Mouse (Mus musculus) MEL (cell line): ENCODE measurements at regions not wholly inside any gene's neighbourhood (a gene's known extent, or its start where the extent isn't known, plus 50 kb on each side); places are given as distances from the start of the nearest gene placed in this dataset.

Experiments used
- DNase-seq: peaks from one replicate; pipeline ENCODE4 v3.0.0; 2011; ENCODE audit warnings: low read depth, low spot score
- H3K27ac ChIP-seq: 2 replicates; pipeline ENCODE4 v1.5.1; 2012; ENCODE audit warnings: low read depth, mild to moderate bottlenecking, control low read depth, low read length, moderate library complexity; ENCODE audit not compliant: control insufficient read depth
- H3K27me3 ChIP-seq, 2 experiments: fragments of 150-350 bp in 1 of 2; sonication (generic) in 1 of 2; 2 replicates each; pipeline ENCODE4 v1.6.1; 2012; ENCODE audit warnings: low read length in 2 of 2, mild to moderate bottlenecking in 2 of 2, improper control_type of control experiment in 1 of 2, moderate library complexity in 1 of 2; ENCODE audit not compliant: insufficient read depth in 2 of 2, control insufficient read depth in 1 of 2
- H3K36me3 ChIP-seq, 2 experiments: 2 replicates each; pipeline ENCODE4 v1.6.1; 2012 to 2014; ENCODE audit warnings: low read length in 2 of 2, improper control_type of control experiment in 1 of 2, inconsistent platforms in 1 of 2, mild to moderate bottlenecking in 1 of 2; ENCODE audit not compliant: insufficient read depth in 2 of 2, control insufficient read depth in 1 of 2
- H3K4me1 ChIP-seq, 2 experiments: fragments of 150-350 bp in 1 of 2; sonication (generic) in 1 of 2; 2 replicates each; pipeline ENCODE4 v1.6.1; 2012; ENCODE audit warnings: low read length in 2 of 2, improper control_type of control experiment in 1 of 2, mild to moderate bottlenecking in 1 of 2; ENCODE audit not compliant: insufficient read depth in 2 of 2, control insufficient read depth in 1 of 2
- H3K4me3 ChIP-seq, 2 experiments: fragments of 150-350 bp in 1 of 2; sonication (generic) in 1 of 2; 2 replicates each; pipeline ENCODE4 v1.5.1; 2012; ENCODE audit warnings: low read depth in 2 of 2, low read length in 2 of 2, mild to moderate bottlenecking in 2 of 2, moderate library complexity in 2 of 2, control low read depth in 1 of 2, improper control_type of control experiment in 1 of 2; ENCODE audit not compliant: control insufficient read depth in 1 of 2, insufficient read depth in 1 of 2
- H3K79me2 ChIP-seq: 2 replicates; pipeline ENCODE4 v1.6.1; 2012; ENCODE audit warnings: mild to moderate bottlenecking, low read length, moderate library complexity; ENCODE audit not compliant: control insufficient read depth, poor library complexity, insufficient read depth
- H3K9ac ChIP-seq: 2 replicates; pipeline ENCODE4 v1.6.1; 2012; ENCODE audit warnings: low read depth, mild to moderate bottlenecking, control low read depth, low read length, moderate library complexity; ENCODE audit not compliant: control insufficient read depth, poor library complexity, severe bottlenecking
- H3K9me3 ChIP-seq: fragments of 150-350 bp; sonication (generic); replicated peaks from 2 replicates; pipeline ENCODE4 v1.6.1; 2012; ENCODE audit warnings: mild to moderate bottlenecking, low read length, improper control_type of control experiment, moderate library complexity; ENCODE audit not compliant: insufficient read depth
- BHLHE40 ChIP-seq: IDR thresholded peaks from 2 replicates; pipeline ENCODE4 v1.6.1; 2012; ENCODE audit warnings: low read depth, mild to moderate bottlenecking, inconsistent platforms, low read length, improper control_type of control experiment, borderline replicate concordance
- CHD2 ChIP-seq: IDR thresholded peaks from 2 replicates; pipeline ENCODE4 v1.6.1; 2011; ENCODE audit warnings: low read length, improper control_type of control experiment
- E2F4 ChIP-seq: IDR thresholded peaks from 2 replicates; pipeline ENCODE4 v1.6.1; 2011; ENCODE audit warnings: low read depth, low read length, improper control_type of control experiment, borderline replicate concordance
- ELF1 ChIP-seq: IDR thresholded peaks from 2 replicates; pipeline ENCODE4 v1.6.1; 2014; ENCODE audit warnings: low read depth, mild to moderate bottlenecking, inconsistent platforms, low read length, improper control_type of control experiment, moderate library complexity
- EP300 ChIP-seq, 2 experiments: IDR thresholded peaks; 2 replicates each; pipeline ENCODE4 v1.6.1; 2011; ENCODE audit warnings: improper control_type of control experiment in 2 of 2, low read length in 2 of 2, low read depth in 1 of 2, mild to moderate bottlenecking in 1 of 2
- ETS1 ChIP-seq: IDR thresholded peaks from 2 replicates; pipeline ENCODE4 v1.6.1; 2012; ENCODE audit warnings: low read depth, mild to moderate bottlenecking, inconsistent platforms, low read length, improper control_type of control experiment, moderate library complexity
- GATA1 ChIP-seq: IDR thresholded peaks from 2 replicates; pipeline ENCODE4 v1.6.1; 2011; ENCODE audit warnings: low read depth, low read length, improper control_type of control experiment
- KAT2A ChIP-seq: conservative IDR thresholded peaks from 2 replicates; pipeline ENCODE4 v1.6.1; 2012; ENCODE audit warnings: low read depth, low read length, improper control_type of control experiment, inconsistent platforms
- MAFK ChIP-seq: IDR thresholded peaks from 2 replicates; pipeline ENCODE4 v1.6.1; 2011; ENCODE audit warnings: low read depth, mild to moderate bottlenecking, low read length, improper control_type of control experiment, borderline replicate concordance
- MAZ ChIP-seq: IDR thresholded peaks from 2 replicates; pipeline ENCODE4 v1.6.1; 2012; ENCODE audit warnings: low read depth, mild to moderate bottlenecking, inconsistent platforms, low read length, improper control_type of control experiment
- MEF2A ChIP-seq: IDR thresholded peaks from 2 replicates; pipeline ENCODE4 v1.6.1; 2014; ENCODE audit warnings: low read depth, mild to moderate bottlenecking, inconsistent platforms, low read length, improper control_type of control experiment; ENCODE audit not compliant: poor library complexity, insufficient replicate concordance, severe bottlenecking; ENCODE audit errors: extremely low read depth
- MXI1 ChIP-seq: IDR thresholded peaks from 2 replicates; pipeline ENCODE4 v1.6.1; 2011; ENCODE audit warnings: mild to moderate bottlenecking, low read depth, low read length, improper control_type of control experiment
- MYB ChIP-seq: IDR thresholded peaks from 2 replicates; pipeline ENCODE4 v1.6.1; 2011; ENCODE audit warnings: mild to moderate bottlenecking, low read depth, low read length, improper control_type of control experiment
- NELFE ChIP-seq: IDR thresholded peaks from 2 replicates; pipeline ENCODE4 v1.6.1; 2011; ENCODE audit warnings: low read depth, low read length, improper control_type of control experiment
- NRF1 ChIP-seq: IDR thresholded peaks from 2 replicates; pipeline ENCODE4 v1.6.1; 2014; ENCODE audit warnings: low read depth, mild to moderate bottlenecking, inconsistent platforms, low read length, improper control_type of control experiment, moderate library complexity; ENCODE audit not compliant: poor library complexity, insufficient read depth, severe bottlenecking
- POLR2A ChIP-seq, 2 experiments: IDR thresholded peaks; 2 replicates each; pipeline ENCODE4 v1.6.1; 2011 to 2012; ENCODE audit warnings: low read length in 2 of 2, mild to moderate bottlenecking in 2 of 2, control low read depth in 1 of 2, improper control_type of control experiment in 1 of 2, low read depth in 1 of 2, moderate library complexity in 1 of 2; ENCODE audit not compliant: control insufficient read depth in 1 of 2, insufficient read depth in 1 of 2, poor library complexity in 1 of 2
- POLR2AphosphoS5 ChIP-seq: IDR thresholded peaks from 2 replicates; pipeline ENCODE4 v1.6.1; 2012; ENCODE audit warnings: low read depth, borderline replicate concordance, mild to moderate bottlenecking, inconsistent platforms, low read length, moderate library complexity, mixed read lengths
- RAD21 ChIP-seq: IDR thresholded peaks from 2 replicates; pipeline ENCODE4 v1.6.1; 2011; ENCODE audit warnings: mild to moderate bottlenecking, low read depth, low read length, improper control_type of control experiment
- RCOR1 ChIP-seq: IDR thresholded peaks from 2 replicates; pipeline ENCODE4 v1.6.1; 2012; ENCODE audit warnings: low read depth, mild to moderate bottlenecking, inconsistent platforms, low read length, improper control_type of control experiment
- TAL1 ChIP-seq: IDR thresholded peaks from 2 replicates; pipeline ENCODE4 v1.6.1; 2012; ENCODE audit warnings: mild to moderate bottlenecking, inconsistent platforms, low read length, moderate library complexity, mixed read lengths
- TCF12 ChIP-seq: IDR thresholded peaks from 2 replicates; pipeline ENCODE4 v1.6.1; 2014; ENCODE audit warnings: low read depth, mild to moderate bottlenecking, inconsistent platforms, low read length, improper control_type of control experiment, moderate library complexity
- UBTF ChIP-seq: IDR thresholded peaks from 2 replicates; pipeline ENCODE4 v1.6.1; 2012; ENCODE audit warnings: low read depth, mild to moderate bottlenecking, inconsistent platforms, low read length, improper control_type of control experiment, moderate library complexity, borderline replicate concordance; ENCODE audit not compliant: insufficient read depth
- USF1 ChIP-seq: IDR thresholded peaks from 2 replicates; pipeline ENCODE4 v1.6.1; 2014; ENCODE audit warnings: low read depth, mild to moderate bottlenecking, inconsistent platforms, low read length, improper control_type of control experiment, moderate library complexity
- USF2 ChIP-seq, 2 experiments: IDR thresholded peaks; 2 replicates each; pipeline ENCODE4 v1.6.1; 2011 to 2012; ENCODE audit warnings: improper control_type of control experiment in 2 of 2, low read length in 2 of 2, borderline replicate concordance in 1 of 2, inconsistent platforms in 1 of 2, low read depth in 1 of 2, mild to moderate bottlenecking in 1 of 2; ENCODE audit not compliant: insufficient read depth in 1 of 2
- ZC3H11A ChIP-seq: IDR thresholded peaks from 2 replicates; pipeline ENCODE4 v1.6.1; 2012; ENCODE audit warnings: low read depth, mild to moderate bottlenecking, inconsistent platforms, low read length, improper control_type of control experiment

GRCm38 (mm10) chr14:98442411-98442810 is 272.8 kb upstream of the Dach1 start:
- no peak for TF ChIP-seq MAFK
- no peak for TF ChIP-seq ZC3H11A
- no peak for TF ChIP-seq POLR2A (IDR thresholded peaks at IDR 0.05; ENCODE audit: control insufficient read depth in 1 of 2, insufficient read depth in 1 of 2, low read depth in 1 of 2, low read length in 2 of 2, poor library complexity in 1 of 2)
- no peak for TF ChIP-seq KAT2A
- TF ChIP-seq BHLHE40: no peak
- no peak for TF ChIP-seq USF1
- no peak for TF ChIP-seq RCOR1
- TF ChIP-seq MXI1: no peak
- TF ChIP-seq TAL1: no peak
- TF ChIP-seq UBTF: no peak
- no peak for TF ChIP-seq MYB
- no peak for TF ChIP-seq MEF2A
- TF ChIP-seq E2F4: no peak
- TF ChIP-seq GATA1: no peak
- no peak for TF ChIP-seq ELF1
- no peak for TF ChIP-seq MAZ
- TF ChIP-seq USF2 (IDR thresholded peaks at IDR 0.05; ENCODE audit: borderline replicate concordance in 1 of 2, insufficient read depth in 1 of 2, low read depth in 1 of 2, low read length in 2 of 2): no peak
- TF ChIP-seq EP300 (IDR thresholded peaks at IDR 0.05; ENCODE audit: low read depth in 1 of 2, low read length in 2 of 2): no peak
- no peak for TF ChIP-seq POLR2AphosphoS5
- no peak for TF ChIP-seq NRF1
- no peaks in the 10 kb centered on the region for H3K36me3 ChIP-seq
- no peaks in the 10 kb centered on the region for H3K4me1 ChIP-seq
- no peaks in the 10 kb centered on the region for H3K9me3 ChIP-seq
- H3K4me3 ChIP-seq: no peak overlapping the region
- DNase-seq: no peak
- no peaks in the 10 kb centered on the region for H3K79me2 ChIP-seq
- no peak overlapping the region for H3K9ac ChIP-seq
- H3K27ac ChIP-seq: no peak overlapping the region
- H3K27me3 ChIP-seq: no peaks in the 10 kb centered on the region

GRCm38 (mm10) chr14:98441954-98442353 is 272.4 kb upstream of the Dach1 start:
- Histone ChIP-seq H3K79me2 (no peaks in the 10 kb centered on the region), H3K9me3 (no peaks in the 10 kb centered on the region)
- TF ChIP-seq RCOR1: no peak
- no peak for TF ChIP-seq NELFE
- TF ChIP-seq E2F4: no peak
- TF ChIP-seq ETS1: no peak
- no peak for TF ChIP-seq ELF1
- TF ChIP-seq KAT2A: no peak
- TF ChIP-seq POLR2AphosphoS5: no peak
- no peak for TF ChIP-seq CHD2
- TF ChIP-seq TCF12: no peak
- TF ChIP-seq RAD21: no peak

More at GRCm38 (mm10) chr14:98441954-98442353, 272.4 kb upstream of the Dach1 start:
- Histone ChIP-seq H3K9ac (no peak overlapping the region), H3K36me3 (no peaks in the 10 kb centered on the region), H3K4me3 (no peak overlapping the region), H3K27me3 (no peaks in the 10 kb centered on the region), H3K27ac (no peak overlapping the region), H3K4me1 (no peaks in the 10 kb centered on the region)
- no peak for DNase-seq
